In the genomic region with DNA sequence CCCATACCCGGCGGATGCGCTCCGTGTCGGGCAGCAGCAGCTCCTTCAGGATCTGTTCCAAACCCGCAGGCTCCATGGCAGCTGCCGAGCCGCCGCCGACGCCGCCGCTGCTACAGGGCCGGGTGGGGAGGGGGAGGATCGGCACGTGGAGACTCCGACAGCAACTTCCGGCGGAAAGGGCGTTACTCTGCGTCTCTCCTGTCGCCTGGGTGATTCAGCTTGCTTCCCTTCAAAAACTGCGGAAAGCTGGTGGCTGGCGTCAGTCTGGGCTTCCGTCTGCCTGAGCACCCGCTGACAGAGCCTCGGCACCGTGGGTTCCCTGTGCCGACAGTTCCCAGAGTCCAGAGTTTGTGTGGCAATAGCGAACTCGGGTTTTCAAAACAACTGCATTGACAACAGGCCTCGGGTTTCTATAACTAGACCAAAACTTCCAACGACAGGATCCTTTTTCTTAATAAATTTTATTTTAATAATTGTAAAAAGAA, we compare ENCODE assay signal across 8 mouse cellular contexts. TPM values are rescaled to one million over a fixed set of nuclear protein-coding genes. Genes with fewer than 3 reads are reported as not detected.
DNase-seq lines count a peak whose midpoint lies in the region; ATAC-seq and TF ChIP-seq lines count a peak whose summit lies in the region.

Gene Ipo4, minus strand, starts transcription at position 435 of the 485 bp plus-strand sequence.

- H3K4me2 ChIP-seq in CH12.LX (ENCODE audit: insufficient read depth, low read depth, poor library complexity, severe bottlenecking) = peak within 1 kb of the TSS; percentile 53
- H3K4me2 ChIP-seq in forebrain, embryonic 12.5 days = peak within 1 kb of the TSS; percentile 91
- peak within 1 kb of the TSS; percentile 96 for H3K4me2 ChIP-seq in heart, postnatal 0 days (ENCODE audit: low read depth, low read length)
- peak within 1 kb of the TSS; percentile 93 for H3K4me2 ChIP-seq in liver, embryonic 16.5 days (ENCODE audit: low read depth, low read length)
- H3K4me2 ChIP-seq in neural tube, embryonic 13.5 days = peak within 1 kb of the TSS; percentile 95

- peak within 1 kb of the TSS; percentile 75 to 89 (median 78) for H3K4me3 ChIP-seq in CH12.LX (replicated peaks in 1 of 3; ENCODE audit: low read depth in 2 of 3, low read length in 2 of 3, poor library complexity in 1 of 3)
- peak within 1 kb of the TSS; percentile 68 for H3K4me3 ChIP-seq in forebrain, embryonic 12.5 days (replicated peaks)
- H3K4me3 ChIP-seq in heart, postnatal 0 days (ENCODE audit: low read depth, low read length) = peak within 1 kb of the TSS; percentile 66
- peak within 1 kb of the TSS; percentile 65 for H3K4me3 ChIP-seq in liver, embryonic 16.5 days (ENCODE audit: low read depth, low read length)
- H3K4me3 ChIP-seq in neural tube, embryonic 13.5 days = peak within 1 kb of the TSS; percentile 73
- H3K4me3 ChIP-seq in testis, adult 2 months (ENCODE audit: control insufficient read depth, low read depth, low read length) = peak within 1 kb of the TSS; percentile 95

- TF ChIP-seq CTCF in CH12.LX (conservative IDR thresholded peaks at IDR 0.05 in 1 of 2, IDR thresholded peaks at IDR 0.05 in 1 of 2; ENCODE audit: low read depth in 2 of 2, low read length in 2 of 2) = no peak
- TF ChIP-seq CTCF in heart, postnatal 0 days (IDR thresholded peaks at IDR 0.05; ENCODE audit: low read depth) = no peak
- 0 out of 2 replicates have a peak, but pooled peaks have one; percentile 5 for TF ChIP-seq CTCF in testis, adult 2 months (IDR thresholded peaks at IDR 0.05; ENCODE audit: control insufficient read depth, insufficient read depth, insufficient replicate concordance, low read depth, low read length)

- dilution Hi-C loops in CH12.LX (cut with MboI; ENCODE audit: extremely low pct_ligation_motif_present, extremely low pct_unique_long_range_greater_than_20kb, low sequenced_read_pairs) = no loop called here

- no peaks in the 10 kb centered on the region for H3K9me3 ChIP-seq in CH12.LX (replicated peaks; ENCODE audit: low read length)
- H3K9me3 ChIP-seq in forebrain, embryonic 12.5 days = no peaks in the 10 kb centered on the region
- H3K9me3 ChIP-seq in heart, postnatal 0 days (replicated peaks; ENCODE audit: control insufficient read depth, low read length) = no peaks in the 10 kb centered on the region
- H3K9me3 ChIP-seq in liver, embryonic 16.5 days (replicated peaks; ENCODE audit: control insufficient read depth, low read length) = no peaks in the 10 kb centered on the region
- no peaks in the 10 kb centered on the region for H3K9me3 ChIP-seq in neural tube, embryonic 13.5 days

- TF ChIP-seq RAD21 in CH12.LX (IDR thresholded peaks at IDR 0.05; ENCODE audit: low read depth, low read length) = no peak

- peak; percentile 93 for DNase-seq in CH12.LX (ENCODE audit: extremely low read depth)
- peak; percentile 78 for DNase-seq in c-Kit-positive CD71-positive TER-119-negative erythroid progenitor cells, embryonic 14.5 days (ENCODE audit: low read depth)
- DNase-seq in heart, postnatal 0 days (ENCODE audit: low spot score) = peak; percentile 89
- peak; percentile 91 to 94 for DNase-seq in kidney, postnatal 4 days

- no peak within 1 kb of the TSS; the same call in 1 of the 2 replicates for H3K27ac ChIP-seq in CH12.LX (ENCODE audit: insufficient read depth, low read depth)
- peak within 1 kb of the TSS; percentile 80 for H3K27ac ChIP-seq in forebrain, embryonic 12.5 days
- H3K27ac ChIP-seq in heart, postnatal 0 days (ENCODE audit: low read depth) = peak within 1 kb of the TSS; percentile 56
- peak within 1 kb of the TSS; percentile 49; the same call in 1 of the 2 replicates for H3K27ac ChIP-seq in liver, embryonic 16.5 days (ENCODE audit: low read length)
- H3K27ac ChIP-seq in neural tube, embryonic 13.5 days (replicated peaks) = peak within 1 kb of the TSS; percentile 85
- peak within 1 kb of the TSS; percentile 73 for H3K27ac ChIP-seq in testis, adult 2 months (ENCODE audit: control insufficient read depth, insufficient read depth, low read depth, low read length)

- peaks cover 4 to 28% of the 10 kb centered on the region in 2 experiments; a peak in 3 of 4 replicates for H3K4me1 ChIP-seq in CH12.LX (ENCODE audit: control insufficient read depth in 1 of 2, insufficient read depth in 2 of 2)
- H3K4me1 ChIP-seq in forebrain, embryonic 12.5 days = peaks cover 18% of the 10 kb centered on the region
- peaks cover 6% of the 10 kb centered on the region; the same call in 1 of the 2 replicates for H3K4me1 ChIP-seq in heart, postnatal 0 days (ENCODE audit: control insufficient read depth, insufficient read depth)
- H3K4me1 ChIP-seq in liver, embryonic 16.5 days (ENCODE audit: control insufficient read depth, low read depth, low read length) = peaks cover 12% of the 10 kb centered on the region
- H3K4me1 ChIP-seq in neural tube, embryonic 13.5 days (replicated peaks) = peaks cover 23% of the 10 kb centered on the region
- H3K4me1 ChIP-seq in testis, adult 2 months (ENCODE audit: control insufficient read depth, insufficient read depth, low read length) = peaks cover 6% of the 10 kb centered on the region

- WGBS in forebrain, embryonic 12.5 days = 2% methylated on average over 33 of the region's 33 CpGs
- under 1% methylated on average over 33 of the region's 33 CpGs for WGBS in heart, postnatal 0 days
- WGBS in liver, embryonic 16.5 days (ENCODE audit: insufficient replicate concordance) = 1% methylated on average over 33 of the region's 33 CpGs
- WGBS in neural tube, embryonic 13.5 days = 1% methylated on average over 33 of the region's 33 CpGs

- peak within 1 kb of the TSS; percentile 54 for H3K9ac ChIP-seq in CH12.LX (ENCODE audit: insufficient read depth, low read depth)
- H3K9ac ChIP-seq in forebrain, embryonic 12.5 days = peak within 1 kb of the TSS; percentile 82
- H3K9ac ChIP-seq in heart, postnatal 0 days (replicated peaks; ENCODE audit: low read depth, low read length) = peak within 1 kb of the TSS; percentile 63
- H3K9ac ChIP-seq in liver, embryonic 16.5 days (ENCODE audit: low read depth, low read length) = peak within 1 kb of the TSS; percentile 60
- H3K9ac ChIP-seq in neural tube, embryonic 13.5 days = peak within 1 kb of the TSS; percentile 83

- TF ChIP-seq POLR2A in CH12.LX (IDR thresholded peaks at IDR 0.05; ENCODE audit: low read depth, low read length) = peak; percentile 82
- TF ChIP-seq POLR2A in testis, adult 2 months (IDR thresholded peaks at IDR 0.05; ENCODE audit: control insufficient read depth, low read depth, low read length) = peak; percentile 97

- ATAC-seq in forebrain, embryonic 12.5 days (ENCODE audit: low FRiP score) = peak; percentile 91
- peak; percentile 89 for ATAC-seq in heart, postnatal 0 days (ENCODE audit: insufficient read depth, low read depth)
- peak; percentile 82 for ATAC-seq in liver, embryonic 16.5 days (ENCODE audit: low read depth)
- peak; percentile 92 for ATAC-seq in neural tube, embryonic 13.5 days (ENCODE audit: low read depth)

- TF ChIP-seq EP300 in CH12.LX (IDR thresholded peaks at IDR 0.05; ENCODE audit: low read length) = no peak
- TF ChIP-seq EP300 in heart, postnatal 0 days (IDR thresholded peaks at IDR 0.05; ENCODE audit: low read depth) = peak; percentile 79; the same call in 1 of the 2 replicates

- no peaks in the 10 kb centered on the region for H3K27me3 ChIP-seq in CH12.LX (replicated peaks)
- H3K27me3 ChIP-seq in forebrain, embryonic 12.5 days = no peaks in the 10 kb centered on the region
- no peaks in the 10 kb centered on the region for H3K27me3 ChIP-seq in heart, postnatal 0 days (ENCODE audit: control insufficient read depth, insufficient read depth, low read length)
- no peaks in the 10 kb centered on the region for H3K27me3 ChIP-seq in liver, embryonic 16.5 days (ENCODE audit: control insufficient read depth, insufficient read depth, low read depth, low read length)
- no peaks in the 10 kb centered on the region for H3K27me3 ChIP-seq in neural tube, embryonic 13.5 days
- no peaks in the 10 kb centered on the region for H3K27me3 ChIP-seq in testis, adult 2 months (ENCODE audit: control insufficient read depth, insufficient read depth, low read length)

- H3K79me2 ChIP-seq in CH12.LX (replicated peaks; ENCODE audit: control insufficient read depth, extremely low read depth, insufficient read depth, poor library complexity, severe bottlenecking) = peaks cover 10% of the 10 kb centered on the region; the same call in 1 of the 2 replicates

- peaks cover 62 to 83% of the 10 kb centered on the region in 2 experiments for H3K36me3 ChIP-seq in CH12.LX (replicated peaks in 1 of 2; ENCODE audit: control insufficient read depth in 1 of 2, insufficient read depth in 1 of 2, low read length in 1 of 2)
- H3K36me3 ChIP-seq in forebrain, embryonic 12.5 days (replicated peaks) = peaks cover 77% of the 10 kb centered on the region
- H3K36me3 ChIP-seq in heart, postnatal 0 days (replicated peaks; ENCODE audit: control insufficient read depth, insufficient read depth, low read length) = peaks cover 79% of the 10 kb centered on the region
- H3K36me3 ChIP-seq in liver, embryonic 16.5 days (ENCODE audit: control insufficient read depth, insufficient read depth) = peaks cover 27% of the 10 kb centered on the region
- peaks cover 79% of the 10 kb centered on the region for H3K36me3 ChIP-seq in neural tube, embryonic 13.5 days
- H3K36me3 ChIP-seq in testis, adult 2 months (ENCODE audit: control insufficient read depth, insufficient read depth, low read length) = peaks cover 4% of the 10 kb centered on the region

- in situ Hi-C loops in CH12.LX (cut with MboI; ENCODE audit: low pct_ligation_motif_present, low pct_unique_long_range_greater_than_20kb, low sequenced_read_pairs) = no loop called here

TF ChIP-seq in CH12.LX, 34 proteins besides CTCF, POLR2A, EP300 and RAD21 (continues in another document):
- TF ChIP-seq ZKSCAN1 (IDR thresholded peaks at IDR 0.05; ENCODE audit: borderline replicate concordance, low read depth, low read length) (no peak), POLR2AphosphoS2 (IDR thresholded peaks at IDR 0.05; ENCODE audit: low read depth, low read length) (peak; percentile 85), KAT2A (IDR thresholded peaks at IDR 0.05; ENCODE audit: insufficient replicate concordance, low read length) (0 out of 2 replicates have a peak, but pooled peaks have one; percentile 66), HCFC1 (IDR thresholded peaks at IDR 0.05; ENCODE audit: low read depth, low read length) (peak; percentile 80), NELFE (IDR thresholded peaks at IDR 0.05; ENCODE audit: low read depth, low read length) (peak; percentile 76), ZC3H11A (IDR thresholded peaks at IDR 0.05; ENCODE audit: low read depth, low read length) (no peak)

RNA-seq across cellular contexts. Expression of gene Ipo4, which starts in this region (rescaled TPM):
- total RNA-seq in CH12.LX (2012; rRNA removed) (84.8 and 95.0 TPM in 2 replicates), CH12.LX (2014; rRNA removed) (47.5 TPM in 2 replicates)
- 164 and 175 TPM in 2 replicates for polyA plus RNA-seq in CH12.LX (2012; ENCODE audit: insufficient read length, low read depth)
- 68.5 and 68.6 TPM in 2 replicates for polyA plus RNA-seq in forebrain, embryonic 12.5 days (2016; fragmentation: Nextera tagmentation; extraction: Ambion mirVana)
- total RNA-seq in heart, postnatal 0 days (2014; rRNA removed; ENCODE audit: low replicate concordance) = 34.9 and 49.8 TPM in 2 replicates
- 32.0 and 37.6 TPM in 2 replicates for polyA plus RNA-seq in heart, postnatal 0 days (2015; fragmentation: Nextera tagmentation; extraction: Ambion mirVana)
- 23.4 and 24.6 TPM in 2 replicates for polyA plus RNA-seq in liver, embryonic 16.5 days (2015; fragmentation: Nextera tagmentation; extraction: Ambion mirVana)
- 81.6 and 84.5 TPM in 2 replicates for polyA plus RNA-seq in neural tube, embryonic 13.5 days (2015; fragmentation: Nextera tagmentation; extraction: Ambion mirVana)
- polyA plus RNA-seq in testis, adult 2 months (2012; rRNA removed) = 519 and 558 TPM in 2 replicates
